Mouse (Mus musculus): ENCODE data around the gene Auts2. TPM values are rescaled to one million over a fixed set of nuclear protein-coding genes. Genes with fewer than 3 reads are reported as not detected.
A peak's percentile ranks its signal among the peaks of the same experiment; 100 is the strongest.

Gene Auts2
- polyA plus RNA-seq, 1 experiment from 2014 or later: 29.4 TPM

DNA sequence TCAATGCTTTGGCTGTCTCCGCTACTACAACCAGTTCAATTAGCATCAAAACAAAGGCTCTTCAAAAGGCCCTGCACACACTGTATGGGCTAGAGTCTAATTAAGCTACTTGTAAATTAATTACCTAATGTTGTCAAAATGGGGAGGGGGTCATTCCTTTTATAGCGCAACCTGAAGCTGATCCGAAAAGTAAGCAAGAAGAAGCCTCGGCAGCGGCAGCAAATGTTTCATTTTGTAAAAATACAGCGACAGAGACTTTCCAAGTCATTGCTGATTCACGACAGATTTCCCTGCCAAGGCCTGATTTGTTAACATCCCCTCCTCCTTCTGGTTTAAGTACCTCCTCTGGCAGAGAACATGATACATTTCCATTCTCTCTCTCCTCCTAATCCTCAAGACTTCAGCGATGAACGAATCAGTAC, 33.7 kb downstream of the Auts2 start:
- no peak overlapping the region for H3K27ac ChIP-seq (replicated peaks; ENCODE audit: low read depth, low read length)
- H3K9ac ChIP-seq (ENCODE audit: low read depth, low read length): no peak overlapping the region
- ATAC-seq (ENCODE audit: low read depth) (no peak), DNase-seq (ENCODE audit: low spot score) (peak; percentile 73)
- no peaks in the 10 kb centered on the region for H3K36me3 ChIP-seq (ENCODE audit: control insufficient read depth, insufficient read depth, low read length)
- H3K27me3 ChIP-seq (replicated peaks; ENCODE audit: control insufficient read depth, insufficient read depth, low read length): no peaks in the 10 kb centered on the region
- H3K4me3 ChIP-seq (ENCODE audit: low read depth, low read length): no peak overlapping the region
- WGBS: 27% methylated on average over 9 of the region's 9 CpGs
- peak overlapping the region; percentile 8 for H3K4me2 ChIP-seq (ENCODE audit: low read depth, low read length)
- H3K9me3 ChIP-seq (ENCODE audit: control insufficient read depth, low read length): no peaks in the 10 kb centered on the region
- H3K4me1 ChIP-seq (ENCODE audit: control insufficient read depth, insufficient read depth, low read length): peaks cover 16% of the 10 kb centered on the region; the same call in 1 of the 2 replicates

DNA sequence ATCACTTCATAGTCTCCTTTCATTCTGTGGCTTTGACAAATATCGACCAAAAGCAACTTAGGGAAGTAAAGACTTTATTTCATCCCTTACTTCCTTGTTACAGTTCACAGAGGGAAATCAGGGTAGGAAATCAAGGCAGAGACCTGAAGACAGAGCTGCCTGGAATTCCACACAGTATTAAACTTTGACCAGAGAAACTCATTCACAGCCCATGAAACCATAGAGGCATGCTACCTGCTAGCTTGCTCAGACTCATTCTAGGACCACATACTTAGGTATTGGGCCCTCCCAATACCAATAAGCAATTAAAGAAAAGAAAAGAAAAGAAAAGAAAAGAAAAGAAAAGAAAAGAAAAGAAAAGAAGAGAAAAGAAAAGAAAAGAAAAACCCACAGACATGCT, 38.3 kb downstream of the Auts2 start:
- H3K27me3 ChIP-seq (replicated peaks; ENCODE audit: control insufficient read depth, insufficient read depth, low read length): no peaks in the 10 kb centered on the region
- H3K9me3 ChIP-seq (ENCODE audit: control insufficient read depth, low read length): no peaks in the 10 kb centered on the region
- no peak for ATAC-seq (ENCODE audit: low read depth)
- no peak overlapping the region for H3K27ac ChIP-seq (replicated peaks; ENCODE audit: low read depth, low read length)
- 95% methylated on average over 1 of the region's 1 CpGs for WGBS
- DNase-seq (ENCODE audit: low spot score): no peak
- H3K9ac ChIP-seq (ENCODE audit: low read depth, low read length): no peak overlapping the region
- no peak overlapping the region for H3K4me2 ChIP-seq (ENCODE audit: low read depth, low read length)
- H3K4me1 ChIP-seq (ENCODE audit: control insufficient read depth, insufficient read depth, low read length): peaks cover 32% of the 10 kb centered on the region
- H3K36me3 ChIP-seq (ENCODE audit: control insufficient read depth, insufficient read depth, low read length): no peaks in the 10 kb centered on the region
- no peak overlapping the region for H3K4me3 ChIP-seq (ENCODE audit: low read depth, low read length)

DNA sequence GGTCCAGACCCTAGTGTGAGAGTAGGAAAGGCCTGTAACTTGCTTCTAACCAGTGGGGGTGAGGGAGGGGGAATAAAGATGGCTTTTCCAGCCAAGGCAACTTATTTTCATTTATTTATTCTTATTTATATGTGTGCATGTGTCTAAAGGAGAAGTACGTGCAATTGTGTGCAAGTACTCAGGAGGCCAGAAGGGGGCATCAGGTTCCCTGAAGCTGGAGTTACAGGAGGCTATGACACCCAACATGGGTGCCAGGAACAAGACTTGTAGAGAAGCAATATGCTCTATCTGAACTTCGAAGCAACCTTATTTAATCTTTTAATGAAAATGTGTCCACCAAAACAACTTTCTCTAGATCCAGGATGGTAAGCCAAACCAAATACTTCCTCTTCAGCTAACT, 39.7 kb downstream of the Auts2 start:
- Histone ChIP-seq H3K4me2 (ENCODE audit: low read depth, low read length) (no peak overlapping the region), H3K9me3 (ENCODE audit: control insufficient read depth, low read length) (no peaks in the 10 kb centered on the region), H3K9ac (ENCODE audit: low read depth, low read length) (no peak overlapping the region), H3K27me3 (replicated peaks; ENCODE audit: control insufficient read depth, insufficient read depth, low read length) (no peaks in the 10 kb centered on the region), H3K4me3 (ENCODE audit: low read depth, low read length) (no peak overlapping the region), H3K4me1 (ENCODE audit: control insufficient read depth, insufficient read depth, low read length) (peaks cover 28% of the 10 kb centered on the region), H3K36me3 (ENCODE audit: control insufficient read depth, insufficient read depth, low read length) (no peaks in the 10 kb centered on the region), H3K27ac (replicated peaks; ENCODE audit: low read depth, low read length) (no peak overlapping the region)
- 97% methylated on average over 2 of the region's 2 CpGs for WGBS
- DNase-seq (ENCODE audit: low spot score) (no peak), ATAC-seq (ENCODE audit: low read depth) (no peak)

DNA sequence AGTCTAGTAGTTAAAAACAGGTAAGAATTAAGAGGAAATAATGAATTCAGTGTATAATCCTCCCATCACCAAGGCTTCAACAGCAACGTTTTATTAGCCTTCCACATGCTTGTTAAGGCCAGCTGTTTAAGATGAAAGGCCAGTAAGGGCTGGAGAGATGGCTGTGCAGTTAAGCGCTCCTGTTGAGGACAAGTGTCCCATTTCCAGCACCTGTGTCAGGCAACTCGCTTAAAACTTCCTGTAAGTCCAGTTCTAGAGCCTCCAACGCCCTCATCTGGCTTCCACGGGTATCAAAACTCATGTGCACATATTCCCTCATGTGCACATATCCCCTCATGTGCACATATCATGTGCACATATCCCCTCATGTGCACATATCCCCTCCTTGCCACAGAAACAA, 41.1 kb downstream of the Auts2 start:
- Histone ChIP-seq H3K4me1 (ENCODE audit: control insufficient read depth, insufficient read depth, low read length) (peaks cover 28% of the 10 kb centered on the region), H3K27ac (replicated peaks; ENCODE audit: low read depth, low read length) (no peak overlapping the region), H3K4me3 (ENCODE audit: low read depth, low read length) (no peak overlapping the region), H3K9me3 (ENCODE audit: control insufficient read depth, low read length) (no peaks in the 10 kb centered on the region), H3K9ac (ENCODE audit: low read depth, low read length) (no peak overlapping the region), H3K36me3 (ENCODE audit: control insufficient read depth, insufficient read depth, low read length) (no peaks in the 10 kb centered on the region), H3K27me3 (replicated peaks; ENCODE audit: control insufficient read depth, insufficient read depth, low read length) (no peaks in the 10 kb centered on the region), H3K4me2 (ENCODE audit: low read depth, low read length) (no peak overlapping the region)
- WGBS: 32% methylated on average over 5 of the region's 5 CpGs
- ATAC-seq (ENCODE audit: low read depth) (no peak), DNase-seq (ENCODE audit: low spot score) (no peak)

DNA sequence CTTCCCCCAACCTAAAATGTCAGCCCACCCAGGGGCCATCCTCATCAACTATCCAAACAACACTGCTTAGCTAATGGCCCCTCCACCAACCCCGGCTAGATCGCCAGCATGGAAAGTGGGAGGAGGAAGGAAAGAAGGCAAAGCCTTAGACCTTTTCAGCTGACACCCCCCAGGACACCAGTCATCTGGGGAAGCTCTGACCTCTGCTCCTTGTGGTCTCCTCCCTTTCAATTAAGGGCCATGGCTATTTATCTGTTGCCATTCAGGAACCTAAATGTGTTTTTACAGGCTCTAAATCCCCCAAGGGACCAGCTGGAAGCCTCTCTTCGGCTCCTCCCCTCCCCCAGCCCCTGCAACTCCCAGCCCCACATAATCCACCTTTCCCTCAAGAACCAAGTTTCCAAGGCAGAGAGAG, 42.3 kb downstream of the Auts2 start:
- ATAC-seq (ENCODE audit: low read depth) (no peak), DNase-seq (ENCODE audit: low spot score) (no peak)
- H3K9me3 ChIP-seq (ENCODE audit: control insufficient read depth, low read length): no peaks in the 10 kb centered on the region
- H3K4me3 ChIP-seq (ENCODE audit: low read depth, low read length): no peak overlapping the region
- no peaks in the 10 kb centered on the region for H3K36me3 ChIP-seq (ENCODE audit: control insufficient read depth, insufficient read depth, low read length)
- H3K4me1 ChIP-seq (ENCODE audit: control insufficient read depth, insufficient read depth, low read length): peaks cover 28% of the 10 kb centered on the region
- H3K4me2 ChIP-seq (ENCODE audit: low read depth, low read length): no peak overlapping the region
- H3K27me3 ChIP-seq (replicated peaks; ENCODE audit: control insufficient read depth, insufficient read depth, low read length): no peaks in the 10 kb centered on the region
- H3K9ac ChIP-seq (ENCODE audit: low read depth, low read length): no peak overlapping the region
- H3K27ac ChIP-seq (replicated peaks; ENCODE audit: low read depth, low read length): no peak overlapping the region
- WGBS: 0% methylated on average over 3 of the region's 3 CpGs

DNA sequence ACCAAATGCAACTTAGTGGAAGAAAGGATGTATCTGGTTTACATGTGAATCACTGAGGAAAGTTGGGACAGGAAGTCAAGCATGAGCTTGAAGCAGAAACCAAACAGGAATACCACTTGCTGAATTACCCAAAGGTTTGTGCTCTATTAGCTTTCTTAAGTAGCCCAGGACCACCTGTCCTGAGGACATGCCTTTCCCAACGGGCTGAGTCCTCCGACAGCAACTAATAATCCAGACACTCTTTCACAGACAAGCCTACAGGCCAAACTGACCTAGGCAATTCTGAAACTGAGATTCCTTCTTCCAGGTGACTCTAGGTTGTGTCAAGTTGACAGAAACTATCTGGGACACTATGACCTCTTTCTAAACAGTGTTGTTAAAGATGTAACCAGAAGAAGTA, 44.2 kb downstream of the Auts2 start:
- no peak for DNase-seq (ENCODE audit: low spot score)
- no peak overlapping the region for H3K4me3 ChIP-seq (ENCODE audit: low read depth, low read length)
- H3K4me2 ChIP-seq (ENCODE audit: low read depth, low read length): no peak overlapping the region
- peaks cover 28% of the 10 kb centered on the region for H3K4me1 ChIP-seq (ENCODE audit: control insufficient read depth, insufficient read depth, low read length)
- no peaks in the 10 kb centered on the region for H3K27me3 ChIP-seq (replicated peaks; ENCODE audit: control insufficient read depth, insufficient read depth, low read length)
- no peaks in the 10 kb centered on the region for H3K9me3 ChIP-seq (ENCODE audit: control insufficient read depth, low read length)
- no peak overlapping the region for H3K27ac ChIP-seq (replicated peaks; ENCODE audit: low read depth, low read length)
- 52% methylated on average over 2 of the region's 2 CpGs for WGBS
- no peak overlapping the region for H3K9ac ChIP-seq (ENCODE audit: low read depth, low read length)
- no peaks in the 10 kb centered on the region for H3K36me3 ChIP-seq (ENCODE audit: control insufficient read depth, insufficient read depth, low read length)
- ATAC-seq (ENCODE audit: low read depth): no peak

DNA sequence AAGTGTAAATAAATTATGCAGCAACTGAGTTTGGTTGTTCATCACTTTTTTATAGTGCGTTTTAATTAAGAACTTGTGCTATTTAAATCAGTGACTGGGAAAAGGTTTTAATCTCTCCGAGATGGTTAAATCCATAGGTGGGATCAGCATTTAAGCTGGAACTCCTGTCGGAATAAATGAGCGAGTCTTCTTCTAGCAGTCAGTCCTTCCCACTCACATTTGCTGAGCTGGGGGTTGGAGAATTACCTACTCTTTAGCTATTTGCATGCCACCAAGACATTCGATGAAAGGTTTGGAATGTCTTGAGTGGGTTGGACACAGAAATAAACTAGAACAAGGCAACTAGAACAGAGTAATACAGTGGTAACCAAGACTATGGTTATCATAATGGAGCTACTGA, 45.1 kb downstream of the Auts2 start:
- Histone ChIP-seq H3K9ac (ENCODE audit: low read depth, low read length) (no peak overlapping the region), H3K27me3 (replicated peaks; ENCODE audit: control insufficient read depth, insufficient read depth, low read length) (no peaks in the 10 kb centered on the region), H3K27ac (replicated peaks; ENCODE audit: low read depth, low read length) (no peak overlapping the region), H3K36me3 (ENCODE audit: control insufficient read depth, insufficient read depth, low read length) (no peaks in the 10 kb centered on the region), H3K4me3 (ENCODE audit: low read depth, low read length) (no peak overlapping the region), H3K4me2 (ENCODE audit: low read depth, low read length) (no peak overlapping the region), H3K9me3 (ENCODE audit: control insufficient read depth, low read length) (no peaks in the 10 kb centered on the region), H3K4me1 (ENCODE audit: control insufficient read depth, insufficient read depth, low read length) (peaks cover 28% of the 10 kb centered on the region)
- WGBS: 80% methylated on average over 5 of the region's 5 CpGs
- DNase-seq (ENCODE audit: low spot score): no peak
- no peak for ATAC-seq (ENCODE audit: low read depth)

DNA sequence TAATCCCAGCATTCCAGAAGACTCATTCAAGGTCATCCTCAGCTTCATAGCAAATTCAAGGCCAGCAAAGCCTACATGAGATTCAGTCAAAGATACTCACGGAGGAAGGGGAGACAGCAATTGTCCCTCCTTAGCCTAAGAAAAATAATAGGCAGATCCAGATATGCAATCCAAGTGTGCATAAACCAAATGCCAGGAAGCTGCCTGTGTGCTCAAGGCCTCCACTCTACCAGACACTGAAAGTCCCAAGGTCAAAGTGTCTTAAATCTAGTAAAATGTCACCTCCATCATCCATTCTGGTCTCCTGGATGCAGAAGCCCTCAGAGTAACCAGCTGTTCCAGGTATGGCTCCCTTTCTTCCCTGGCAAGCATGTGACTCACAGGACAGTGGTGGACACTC, 50.4 kb downstream of the Auts2 start:
- H3K4me2 ChIP-seq (ENCODE audit: low read depth, low read length): no peak overlapping the region
- H3K27me3 ChIP-seq (replicated peaks; ENCODE audit: control insufficient read depth, insufficient read depth, low read length): no peaks in the 10 kb centered on the region
- H3K9me3 ChIP-seq (ENCODE audit: control insufficient read depth, low read length): no peaks in the 10 kb centered on the region
- H3K36me3 ChIP-seq (ENCODE audit: control insufficient read depth, insufficient read depth, low read length): no peaks in the 10 kb centered on the region
- H3K27ac ChIP-seq (replicated peaks; ENCODE audit: low read depth, low read length): no peak overlapping the region
- H3K4me1 ChIP-seq (ENCODE audit: control insufficient read depth, insufficient read depth, low read length): peaks cover 39% of the 10 kb centered on the region
- WGBS: 88% methylated on average over 1 of the region's 1 CpGs
- H3K9ac ChIP-seq (ENCODE audit: low read depth, low read length): no peak overlapping the region
- ATAC-seq (ENCODE audit: low read depth): no peak
- H3K4me3 ChIP-seq (ENCODE audit: low read depth, low read length): no peak overlapping the region
- no peak for DNase-seq (ENCODE audit: low spot score)

DNA sequence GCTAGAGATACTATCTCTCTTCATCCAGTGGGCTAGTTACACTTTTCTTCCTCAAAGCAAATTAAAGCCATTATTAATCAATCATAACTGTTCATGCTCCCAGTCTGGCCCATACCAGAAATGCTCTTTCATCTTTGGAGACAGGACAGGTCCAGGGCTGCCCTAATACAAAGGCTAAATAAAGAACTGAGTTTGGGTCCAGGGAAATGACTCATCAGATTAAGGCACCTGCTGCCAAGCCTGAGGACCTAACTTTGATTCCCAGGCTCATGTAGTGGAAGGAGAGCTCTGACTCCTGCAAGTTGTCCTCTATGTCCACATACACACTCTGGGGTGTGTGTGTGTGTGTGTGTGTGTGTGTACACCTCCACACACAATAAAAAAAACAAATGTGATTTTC, 51.1 kb downstream of the Auts2 start:
- Histone ChIP-seq H3K9me3 (ENCODE audit: control insufficient read depth, low read length) (no peaks in the 10 kb centered on the region), H3K27me3 (replicated peaks; ENCODE audit: control insufficient read depth, insufficient read depth, low read length) (no peaks in the 10 kb centered on the region), H3K4me3 (ENCODE audit: low read depth, low read length) (no peak overlapping the region), H3K4me2 (ENCODE audit: low read depth, low read length) (no peak overlapping the region), H3K4me1 (ENCODE audit: control insufficient read depth, insufficient read depth, low read length) (peaks cover 42% of the 10 kb centered on the region), H3K36me3 (ENCODE audit: control insufficient read depth, insufficient read depth, low read length) (no peaks in the 10 kb centered on the region), H3K9ac (ENCODE audit: low read depth, low read length) (no peak overlapping the region), H3K27ac (replicated peaks; ENCODE audit: low read depth, low read length) (no peak overlapping the region)
- DNase-seq (ENCODE audit: low spot score): no peak
- no peak for ATAC-seq (ENCODE audit: low read depth)
